Mouse (Mus musculus) CD4-positive, CD25-positive, alpha-beta regulatory T cell (primary cell): ENCODE measurements around the gene Gfra1. TPM values are rescaled to one million over a fixed set of nuclear protein-coding genes. Genes with fewer than 3 reads are reported as not detected.

ENCODE experiments used
- polyA plus RNA-seq: library from polyadenylated mRNA; unstranded; fragments of 100-300 nt; shearing (Covaris generic); gene quantifications from one replicate; pipeline ENCODE4 v1.2.1, GENCODE M21; 2017

The Gfra1 gene
- polyA plus RNA-seq = 0.66 TPM

DNA sequence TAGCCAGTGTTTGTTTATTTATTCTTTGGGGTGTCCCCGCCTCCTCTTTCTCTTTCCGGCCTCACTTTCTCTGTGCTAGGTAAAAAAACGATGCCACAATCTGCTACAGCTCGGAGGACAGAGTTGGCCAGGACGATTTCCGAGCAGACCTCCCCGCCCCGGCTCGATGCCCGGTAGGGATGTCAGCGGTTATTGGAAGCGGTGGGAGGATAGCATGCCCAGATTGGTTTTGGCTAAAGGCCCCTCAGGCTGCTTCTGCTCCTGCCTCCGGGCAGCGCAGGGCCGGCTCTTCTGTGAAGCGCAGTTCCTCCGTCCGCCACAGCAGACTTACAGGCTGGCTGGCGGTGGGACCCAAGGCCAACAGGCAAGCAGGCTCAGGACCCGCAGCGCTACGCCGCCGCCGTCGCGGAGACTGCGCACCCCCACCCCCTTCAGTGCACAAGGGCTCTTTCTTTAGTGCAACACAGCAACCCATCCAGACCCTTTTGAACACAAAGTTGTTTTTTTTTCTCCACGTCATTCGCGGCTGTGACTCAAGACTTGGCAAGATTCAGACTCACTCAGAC lies at the start of gene Gfra1:
Gene Gfra1, minus strand, starts transcription at position 414 of the 566 bp plus-strand sequence.

Other genes starting within 250 kb of the Gfra1 start
- not detected for gene Ccdc172, start 56.1 kb upstream of the Gfra1 start, polyA plus RNA-seq
- gene Pnlip, start 196.6 kb upstream of the Gfra1 start, polyA plus RNA-seq = not detected